Mouse (Mus musculus) lung, postnatal 0 days (tissue): Measurements from ENCODE around the gene Dctn3. TPM values are rescaled to one million over a fixed set of nuclear protein-coding genes. Genes with fewer than 3 reads are reported as not detected.

Source experiments
- ATAC-seq: fragments of 200-750 bp; cut with Nextera tagmentation; 2 replicates; pipeline ENCODE4 v1.8.0; 2017; ENCODE audit warnings: moderate library complexity
- DNase-seq: peaks from one replicate; pipeline ENCODE4 v3.0.0-alpha.2; 2016; ENCODE audit warnings: low spot score
- H3K27ac ChIP-seq: fragments of 300-500 bp; sonication (generic); 2 replicates; pipeline ENCODE4 v1.5.1; 2014; ENCODE audit warnings: antibody characterized with exemption, mild to moderate bottlenecking, low read length, mixed read lengths
- H3K27me3 ChIP-seq: fragments of 300-500 bp; sonication (generic); replicated peaks from 2 replicates; pipeline ENCODE4 v1.6.1; 2014; ENCODE audit warnings: low read length, mixed read lengths; ENCODE audit not compliant: insufficient read depth
- H3K36me3 ChIP-seq: fragments of 300-500 bp; sonication (generic); 2 replicates; pipeline ENCODE4 v1.6.1; 2014; ENCODE audit warnings: low read length, mixed read lengths; ENCODE audit not compliant: insufficient read depth
- H3K4me1 ChIP-seq: fragments of 300-500 bp; sonication (generic); 2 replicates; pipeline ENCODE4 v1.6.1; 2014; ENCODE audit warnings: antibody characterized with exemption, low read depth, low read length, mixed read lengths; ENCODE audit not compliant: insufficient read depth
- H3K4me2 ChIP-seq: fragments of 300-500 bp; sonication (generic); replicated peaks from 2 replicates; pipeline ENCODE4 v1.6.1; 2014; ENCODE audit warnings: low read depth, mild to moderate bottlenecking, low read length, moderate library complexity, mixed read lengths
- H3K4me3 ChIP-seq: fragments of 300-500 bp; sonication (generic); 2 replicates; pipeline ENCODE4 v1.5.1; 2014; ENCODE audit warnings: low read depth, low read length
- H3K9ac ChIP-seq: fragments of 300-500 bp; sonication (generic); replicated peaks from 2 replicates; pipeline ENCODE4 v1.6.1; 2014; ENCODE audit warnings: low read depth, mild to moderate bottlenecking
- H3K9me3 ChIP-seq: fragments of 300-500 bp; sonication (generic); 2 replicates; pipeline ENCODE4 v1.6.1; 2016; ENCODE audit warnings: low read length, mixed read lengths
- CTCF ChIP-seq: IDR thresholded peaks from 2 replicates; pipeline ENCODE4 v1.5.1; 2016; ENCODE audit warnings: antibody characterized with exemption, mild to moderate bottlenecking
- EP300 ChIP-seq: IDR thresholded peaks from 2 replicates; pipeline ENCODE4 v1.6.1; 2016; ENCODE audit warnings: antibody characterized with exemption, mild to moderate bottlenecking, control low read depth
- WGBS: fragments of 180-500 bp; shearing (Covaris S2); extraction: QIAGEN DNeasy Blood & Tissue Kit; methylation state at CpG from one replicate; pipeline ENCODE4 v1.1.7; 2014; 5-methylcytosine and 5-hydroxymethylcytosine counted together
- polyA plus RNA-seq: library from polyadenylated mRNA; unstranded; fragments of >200 nt; fragmentation: Nextera tagmentation; extraction: Ambion mirVana; gene quantifications from 2 replicates; pipeline ENCODE4 v1.2.1, GENCODE M21; 2015

Dctn3 gene
- polyA plus RNA-seq, 1 experiment from 2014 or later: 151 TPM

DNA sequence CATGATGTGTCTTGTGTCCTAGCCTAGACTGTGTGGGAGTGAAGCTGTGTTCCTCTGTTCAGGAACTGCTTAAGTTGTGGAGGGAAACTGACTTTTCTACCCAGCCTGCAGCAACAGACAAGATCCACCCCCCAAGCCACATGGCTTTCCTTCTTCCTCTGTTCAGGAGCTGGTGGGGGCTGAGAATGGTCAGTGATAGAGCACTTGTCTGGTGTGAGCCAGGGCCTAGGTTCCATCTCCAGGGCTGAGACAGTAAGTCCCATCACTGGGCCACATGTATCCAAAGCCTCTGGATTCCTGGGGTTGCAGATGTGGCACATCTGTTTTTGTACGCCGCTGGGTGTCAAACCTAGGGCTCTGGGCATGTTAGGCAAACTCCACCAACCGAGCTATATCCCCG lies 37.9 kb upstream of the Dctn3 start:
- no peaks in the 10 kb centered on the region for H3K36me3 ChIP-seq
- no peak for TF ChIP-seq CTCF
- no peak for TF ChIP-seq EP300
- H3K9ac ChIP-seq: peak overlapping the region; percentile 32; the same call in 1 of the 2 replicates
- H3K4me2 ChIP-seq: peak overlapping the region; percentile 57
- peak overlapping the region; percentile 41 for H3K4me3 ChIP-seq
- peaks cover 17% of the 10 kb centered on the region; the same call in 1 of the 2 replicates for H3K4me1 ChIP-seq
- ATAC-seq (peak; percentile 16; the same call in 1 of the 2 replicates), DNase-seq (no peak)
- H3K27me3 ChIP-seq: no peaks in the 10 kb centered on the region
- WGBS: 61% methylated on average over 4 of the region's 4 CpGs
- no peaks in the 10 kb centered on the region for H3K9me3 ChIP-seq
- H3K27ac ChIP-seq: peak overlapping the region; percentile 92

- peak overlapping the region; percentile 46 for H3K9ac ChIP-seq
- DNase-seq: peak; percentile 98
- 0% methylated on average over 13 of the region's 15 CpGs for WGBS
- H3K4me1 ChIP-seq: peaks cover 17% of the 10 kb centered on the region; the same call in 1 of the 2 replicates
- H3K27me3 ChIP-seq: no peaks in the 10 kb centered on the region
- ATAC-seq: peak; percentile 95
- TF ChIP-seq EP300 (0 out of 2 replicates have a peak, but pooled peaks have one; percentile 9), CTCF (peak; percentile 50)
- peak overlapping the region; percentile 92 for H3K27ac ChIP-seq
- H3K9me3 ChIP-seq: no peaks in the 10 kb centered on the region
- H3K4me3 ChIP-seq: peak overlapping the region; percentile 41
- H3K36me3 ChIP-seq: no peaks in the 10 kb centered on the region
- H3K4me2 ChIP-seq: peak overlapping the region; percentile 57
Measured at GRCm38 (mm10) chr4:41760288-41760721, 37.3 kb upstream of the Dctn3 start.

DNA sequence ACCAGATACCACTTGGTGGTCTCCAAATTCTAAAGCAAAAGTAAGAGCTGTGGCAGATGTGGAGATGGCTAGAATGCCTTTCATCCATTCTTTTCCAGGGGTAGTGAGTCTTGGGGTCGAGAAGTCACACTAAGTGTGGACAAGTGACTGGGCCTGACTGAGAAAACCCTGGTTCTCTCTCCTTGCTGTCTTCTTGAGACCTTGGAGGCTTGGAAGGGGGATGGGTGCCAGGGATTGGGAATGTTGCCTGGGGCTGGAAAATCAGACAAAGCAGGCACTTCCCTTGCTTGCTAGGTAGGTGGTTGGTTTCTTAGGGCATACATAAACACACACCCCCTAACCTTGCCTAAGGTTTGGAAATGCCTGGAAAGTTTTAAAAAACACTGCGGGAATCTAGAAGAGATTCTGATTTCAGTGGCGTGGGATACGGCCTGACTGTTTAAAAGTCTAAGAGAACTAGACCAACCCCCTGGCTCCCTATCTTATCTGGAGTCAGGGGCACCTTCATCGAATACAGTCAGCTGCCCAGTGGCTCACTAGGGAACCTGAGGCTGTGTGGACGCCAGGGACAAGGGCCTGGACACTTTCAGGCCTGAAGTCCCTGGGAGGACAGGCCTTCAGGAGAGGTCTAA lies 36.8 kb upstream of the Dctn3 start:
- H3K9me3 ChIP-seq: no peaks in the 10 kb centered on the region
- H3K9ac ChIP-seq: peak overlapping the region; percentile 46
- ATAC-seq (no peak), DNase-seq (peak; percentile 5)
- peak overlapping the region; percentile 57 for H3K4me2 ChIP-seq
- no peaks in the 10 kb centered on the region for H3K36me3 ChIP-seq
- no peak overlapping the region for H3K4me3 ChIP-seq
- TF ChIP-seq EP300: no peak
- no peaks in the 10 kb centered on the region for H3K27me3 ChIP-seq
- 24% methylated on average over 6 of the region's 6 CpGs for WGBS
- peaks cover 17% of the 10 kb centered on the region; the same call in 1 of the 2 replicates for H3K4me1 ChIP-seq
- peak overlapping the region; percentile 92 for H3K27ac ChIP-seq

DNA sequence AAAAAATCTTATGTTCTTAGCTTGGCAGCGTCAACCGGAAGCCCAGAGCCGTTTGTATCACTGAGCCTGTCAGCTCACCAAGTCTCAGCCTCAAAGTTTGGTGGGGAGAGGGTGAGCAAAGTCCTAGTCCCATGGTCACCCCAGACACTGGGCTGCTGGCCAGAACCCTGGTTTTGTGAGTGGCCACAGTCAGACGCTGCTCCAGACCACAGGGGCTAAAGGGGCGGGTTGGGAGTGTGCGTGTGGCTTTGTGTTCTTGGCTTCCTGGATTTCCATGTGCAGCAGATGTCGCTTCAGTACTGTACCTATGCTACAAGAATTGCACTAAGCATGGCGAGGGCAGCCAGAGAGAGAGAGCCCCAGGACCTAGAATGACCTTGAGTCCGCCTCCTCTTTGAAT lies 36.2 kb upstream of the Dctn3 start:
- H3K9me3 ChIP-seq: no peaks in the 10 kb centered on the region
- DNase-seq (peak; percentile 12), ATAC-seq (no peak)
- peaks cover 17% of the 10 kb centered on the region; the same call in 1 of the 2 replicates for H3K4me1 ChIP-seq
- H3K36me3 ChIP-seq: no peaks in the 10 kb centered on the region
- TF ChIP-seq EP300 (no peak), CTCF (no peak)
- no peak overlapping the region for H3K4me2 ChIP-seq
- no peaks in the 10 kb centered on the region for H3K27me3 ChIP-seq
- peak overlapping the region; percentile 92 for H3K27ac ChIP-seq
- H3K4me3 ChIP-seq: no peak overlapping the region
- no peak overlapping the region for H3K9ac ChIP-seq
- WGBS: 71% methylated on average over 9 of the region's 9 CpGs

GRCm38 (mm10) chr4:41758701-41759100 lies 35.7 kb upstream of the Dctn3 start:
- ATAC-seq: no peak
- 89% methylated on average over 4 of the region's 4 CpGs for WGBS
- H3K4me1 ChIP-seq: peaks cover 17% of the 10 kb centered on the region; the same call in 1 of the 2 replicates

DNA sequence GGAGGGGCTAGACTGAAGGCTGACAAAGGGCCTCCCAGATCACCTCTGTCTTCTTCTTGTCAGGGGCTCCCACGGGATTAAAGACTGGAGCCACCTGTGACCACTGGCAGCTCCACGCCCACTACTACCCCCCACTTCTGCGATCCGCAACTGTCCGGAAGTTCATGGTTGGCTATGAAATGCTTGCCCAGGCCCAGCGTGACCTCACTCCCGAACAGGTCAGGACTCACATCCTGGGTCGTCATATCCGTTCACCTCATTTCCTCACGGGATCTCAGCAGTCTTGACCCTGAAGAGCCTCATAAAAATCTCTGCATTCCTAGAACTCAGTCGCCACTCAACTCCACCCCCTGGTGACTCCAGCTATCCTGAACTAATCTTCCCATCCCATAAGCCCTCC lies 35.1 kb upstream of the Dctn3 start:
- H3K4me1 ChIP-seq: peaks cover 17% of the 10 kb centered on the region; the same call in 1 of the 2 replicates

More at GRCm38 (mm10) chr4:41758701-41759100, 35.7 kb upstream of the Dctn3 start:
- DNase-seq: no peak
- Histone ChIP-seq H3K27ac (no peak overlapping the region), H3K36me3 (no peaks in the 10 kb centered on the region), H3K27me3 (no peaks in the 10 kb centered on the region), H3K4me2 (no peak overlapping the region), H3K4me3 (no peak overlapping the region), H3K9ac (no peak overlapping the region), H3K9me3 (no peaks in the 10 kb centered on the region)
- no peak for TF ChIP-seq EP300
- TF ChIP-seq CTCF: no peak

More for the DNA sequence above, 35.1 kb upstream of the Dctn3 start:
- no peak for DNase-seq
- TF ChIP-seq EP300 (no peak), CTCF (no peak)
- H3K27me3 ChIP-seq: no peaks in the 10 kb centered on the region
- H3K36me3 ChIP-seq: no peaks in the 10 kb centered on the region
- no peak for ATAC-seq
- no peaks in the 10 kb centered on the region for H3K9me3 ChIP-seq
- no peak overlapping the region for H3K4me3 ChIP-seq
- no peak overlapping the region for H3K27ac ChIP-seq
- 72% methylated on average over 11 of the region's 11 CpGs for WGBS
- H3K4me2 ChIP-seq: no peak overlapping the region
- H3K9ac ChIP-seq: no peak overlapping the region
